Mouse (Mus musculus) lung, postnatal 0 days (tissue): ENCODE data around the gene Fam234a. TPM values are rescaled to one million over a fixed set of nuclear protein-coding genes. Genes with fewer than 3 reads are reported as not detected.

Experiments
- ATAC-seq: fragments of 200-750 bp; cut with Nextera tagmentation; 2 replicates; pipeline ENCODE4 v1.8.0; 2017; ENCODE audit warnings: moderate library complexity
- DNase-seq: peaks from one replicate; pipeline ENCODE4 v3.0.0-alpha.2; 2016; ENCODE audit warnings: low spot score
- H3K27ac ChIP-seq: fragments of 300-500 bp; sonication (generic); 2 replicates; pipeline ENCODE4 v1.5.1; 2014; ENCODE audit warnings: antibody characterized with exemption, mild to moderate bottlenecking, low read length, mixed read lengths
- H3K27me3 ChIP-seq: fragments of 300-500 bp; sonication (generic); replicated peaks from 2 replicates; pipeline ENCODE4 v1.6.1; 2014; ENCODE audit warnings: low read length, mixed read lengths; ENCODE audit not compliant: insufficient read depth
- H3K36me3 ChIP-seq: fragments of 300-500 bp; sonication (generic); 2 replicates; pipeline ENCODE4 v1.6.1; 2014; ENCODE audit warnings: low read length, mixed read lengths; ENCODE audit not compliant: insufficient read depth
- H3K4me1 ChIP-seq: fragments of 300-500 bp; sonication (generic); 2 replicates; pipeline ENCODE4 v1.6.1; 2014; ENCODE audit warnings: antibody characterized with exemption, low read depth, low read length, mixed read lengths; ENCODE audit not compliant: insufficient read depth
- H3K4me2 ChIP-seq: fragments of 300-500 bp; sonication (generic); replicated peaks from 2 replicates; pipeline ENCODE4 v1.6.1; 2014; ENCODE audit warnings: low read depth, mild to moderate bottlenecking, low read length, moderate library complexity, mixed read lengths
- H3K4me3 ChIP-seq: fragments of 300-500 bp; sonication (generic); 2 replicates; pipeline ENCODE4 v1.5.1; 2014; ENCODE audit warnings: low read depth, low read length
- H3K9ac ChIP-seq: fragments of 300-500 bp; sonication (generic); replicated peaks from 2 replicates; pipeline ENCODE4 v1.6.1; 2014; ENCODE audit warnings: low read depth, mild to moderate bottlenecking
- H3K9me3 ChIP-seq: fragments of 300-500 bp; sonication (generic); 2 replicates; pipeline ENCODE4 v1.6.1; 2016; ENCODE audit warnings: low read length, mixed read lengths
- CTCF ChIP-seq: IDR thresholded peaks from 2 replicates; pipeline ENCODE4 v1.5.1; 2016; ENCODE audit warnings: antibody characterized with exemption, mild to moderate bottlenecking
- EP300 ChIP-seq: IDR thresholded peaks from 2 replicates; pipeline ENCODE4 v1.6.1; 2016; ENCODE audit warnings: antibody characterized with exemption, mild to moderate bottlenecking, control low read depth
- WGBS: fragments of 180-500 bp; shearing (Covaris S2); extraction: QIAGEN DNeasy Blood & Tissue Kit; methylation state at CpG from one replicate; pipeline ENCODE4 v1.1.7; 2014; 5-methylcytosine and 5-hydroxymethylcytosine counted together
- polyA plus RNA-seq: library from polyadenylated mRNA; unstranded; fragments of >200 nt; fragmentation: Nextera tagmentation; extraction: Ambion mirVana; gene quantifications from 2 replicates; pipeline ENCODE4 v1.2.1, GENCODE M21; 2015

Fam234a gene
- polyA plus RNA-seq, 1 experiment from 2014 or later, result 71.2 TPM

DNA sequence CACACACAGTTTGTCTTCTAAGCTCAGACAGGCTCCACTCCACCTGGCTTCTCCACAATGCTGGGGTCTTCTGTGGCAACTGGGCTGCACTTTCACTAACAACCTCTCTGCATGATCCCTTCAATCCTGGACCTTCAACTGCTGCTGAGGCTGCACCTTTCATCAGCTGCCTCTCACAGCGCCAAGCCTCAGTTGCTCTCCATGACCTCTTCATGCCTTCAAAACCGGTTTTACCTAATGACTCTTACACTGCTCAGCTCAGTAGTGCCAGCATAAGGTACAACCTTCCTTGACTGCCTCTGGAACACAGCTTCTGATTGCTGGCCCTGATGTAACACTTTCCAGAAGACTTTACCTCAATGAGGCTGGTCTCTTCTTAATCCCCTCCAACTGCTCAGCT is 22.5 kb downstream of the Fam234a start:
- Histone ChIP-seq H3K4me1 (no peaks in the 10 kb centered on the region), H3K4me2 (no peak overlapping the region), H3K9me3 (no peaks in the 10 kb centered on the region), H3K4me3 (no peak overlapping the region), H3K9ac (no peak overlapping the region), H3K36me3 (no peaks in the 10 kb centered on the region), H3K27me3 (no peaks in the 10 kb centered on the region), H3K27ac (peak overlapping the region; percentile 20; the same call in 1 of the 2 replicates)
- peak; percentile 63 for DNase-seq
- TF ChIP-seq EP300 (no peak), CTCF (no peak)
- WGBS, result 44% methylated on average over 2 of the region's 2 CpGs
- ATAC-seq, result peak; percentile 48

- H3K36me3 ChIP-seq, result 0 out of 2 replicates have a peak, but pooled peaks cover 4% of the 10 kb centered on the region
- no peaks in the 10 kb centered on the region for H3K27me3 ChIP-seq
- TF ChIP-seq EP300, result no peak
- no peak for TF ChIP-seq CTCF
- H3K9me3 ChIP-seq, result no peaks in the 10 kb centered on the region
- H3K4me2 ChIP-seq, result no peak overlapping the region
- no peak overlapping the region for H3K27ac ChIP-seq
- ATAC-seq (no peak), DNase-seq (no peak)
- H3K4me3 ChIP-seq, result no peak overlapping the region
- H3K4me1 ChIP-seq, result no peaks in the 10 kb centered on the region
- WGBS, result 83% methylated on average over 11 of the region's 11 CpGs
- no peak overlapping the region for H3K9ac ChIP-seq
These were observed 31.4 kb downstream of the Fam234a start for GRCm38 (mm10) chr17:26212681-26213080.

DNA sequence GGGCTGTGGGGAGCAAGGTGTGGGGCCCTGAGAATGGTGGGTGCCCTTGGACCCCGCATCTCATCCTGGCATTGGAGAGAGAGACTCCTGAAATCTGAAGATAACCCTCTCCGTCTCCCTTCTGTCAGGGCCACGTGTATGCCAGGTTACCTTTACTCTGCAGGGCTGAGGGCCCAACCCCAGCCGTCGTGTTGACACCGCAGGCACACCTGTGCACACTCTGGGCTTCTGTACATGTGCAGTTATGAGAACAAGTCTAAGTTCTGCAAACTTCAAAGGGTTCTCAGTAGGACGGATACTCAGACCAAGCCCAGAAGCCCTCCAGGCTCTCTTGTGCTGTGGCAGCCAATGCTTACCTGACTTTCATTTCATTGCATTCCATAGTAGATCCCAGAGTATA is 31.8 kb downstream of the Fam234a start:
- Histone ChIP-seq H3K4me3 (no peak overlapping the region), H3K9me3 (no peaks in the 10 kb centered on the region), H3K4me1 (no peaks in the 10 kb centered on the region), H3K27ac (no peak overlapping the region), H3K4me2 (no peak overlapping the region), H3K9ac (no peak overlapping the region), H3K36me3 (0 out of 2 replicates have a peak, but pooled peaks cover 4% of the 10 kb centered on the region), H3K27me3 (no peaks in the 10 kb centered on the region)
- TF ChIP-seq CTCF, result no peak
- TF ChIP-seq EP300, result no peak
- ATAC-seq (no peak), DNase-seq (no peak)
- 76% methylated on average over 7 of the region's 7 CpGs for WGBS

DNA sequence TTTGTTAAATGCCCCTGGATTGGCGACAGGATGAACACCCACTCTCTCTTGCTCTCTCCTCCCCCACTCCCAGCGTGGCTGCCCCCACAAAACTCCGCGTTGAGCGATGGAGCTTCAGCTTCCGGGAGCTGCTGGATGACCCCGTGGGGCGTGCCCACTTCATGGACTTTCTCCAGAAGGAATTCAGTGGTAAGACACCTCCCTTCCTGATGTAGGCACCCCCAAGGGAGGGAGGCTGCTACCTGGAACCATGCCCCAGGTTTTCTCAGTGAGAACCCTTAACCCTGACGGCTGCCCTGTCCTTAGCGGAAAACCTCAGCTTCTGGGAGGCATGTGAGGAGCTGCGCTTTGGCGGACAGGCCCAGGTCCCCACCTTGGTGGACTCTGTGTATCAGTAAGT is 36.4 kb downstream of the Fam234a start, which contains the start of gene Arhgdig:
Gene Arhgdig (minus strand): TSS at position 101 of the 400 bp plus-strand sequence.
- no peak within 1 kb of the TSS for H3K4me2 ChIP-seq
- no peaks in the 10 kb centered on the region for H3K9me3 ChIP-seq
- DNase-seq (no peak), ATAC-seq (no peak)
- peaks cover 7% of the 10 kb centered on the region for H3K4me1 ChIP-seq
- H3K27ac ChIP-seq, result no peak within 1 kb of the TSS
- no peak within 1 kb of the TSS for H3K4me3 ChIP-seq
- no peaks in the 10 kb centered on the region for H3K27me3 ChIP-seq
- 83% methylated on average over 12 of the region's 12 CpGs for WGBS
- 0 out of 2 replicates have a peak, but pooled peaks cover 4% of the 10 kb centered on the region for H3K36me3 ChIP-seq
- no peak within 1 kb of the TSS for H3K9ac ChIP-seq
- no peak for TF ChIP-seq CTCF
- no peak for TF ChIP-seq EP300

DNA sequence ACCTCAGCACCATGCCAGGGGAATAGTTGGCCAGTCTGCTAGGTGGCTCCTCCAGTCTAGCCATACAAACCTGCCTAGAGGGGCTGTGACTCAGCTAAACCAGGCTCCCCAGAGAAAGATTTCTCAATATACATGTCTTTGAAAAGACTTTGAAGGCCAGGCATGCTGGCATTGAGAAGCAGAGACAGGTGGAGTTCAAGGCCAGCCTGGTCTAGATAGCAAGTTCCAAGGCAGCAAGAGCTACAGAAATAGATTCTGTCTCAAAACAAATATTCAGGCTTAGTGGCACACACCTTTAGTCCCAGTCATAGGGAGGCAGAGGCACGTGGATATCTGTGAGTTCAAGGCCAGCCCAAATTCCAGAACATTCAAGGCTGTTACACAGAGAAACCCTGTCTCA is 37.6 kb downstream of the Fam234a start:
- Histone ChIP-seq H3K36me3 (no peaks in the 10 kb centered on the region), H3K27ac (no peak overlapping the region), H3K4me1 (peaks cover 7% of the 10 kb centered on the region), H3K4me2 (no peak overlapping the region), H3K9ac (no peak overlapping the region), H3K27me3 (peaks cover 5% of the 10 kb centered on the region; the same call in 1 of the 2 replicates), H3K9me3 (no peaks in the 10 kb centered on the region), H3K4me3 (no peak overlapping the region)
- WGBS, result 43% methylated on average over 1 of the region's 1 CpGs
- ATAC-seq, result no peak
- no peak for TF ChIP-seq EP300
- no peak for TF ChIP-seq CTCF
- DNase-seq, result no peak

DNA sequence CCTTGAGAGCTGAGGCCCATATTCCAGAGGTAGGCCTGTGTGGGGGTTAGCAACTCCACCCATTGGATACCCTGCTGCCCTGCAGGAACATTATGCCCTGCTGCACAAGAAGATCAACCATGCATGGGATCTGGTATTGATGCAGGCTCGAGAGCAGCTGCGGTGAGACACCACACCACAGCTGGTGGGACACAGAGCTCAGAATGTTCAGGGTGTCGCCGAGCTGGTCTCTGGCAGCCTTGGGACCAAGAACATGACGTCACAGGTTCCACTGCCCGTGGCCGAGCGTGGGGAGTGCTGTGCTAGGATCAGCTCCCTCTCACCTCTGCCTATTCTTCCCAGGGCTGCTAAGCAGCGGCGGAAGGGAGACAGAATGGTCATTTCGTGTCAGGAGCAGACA is 39.3 kb downstream of the Fam234a start:
- no peak for DNase-seq
- Histone ChIP-seq H3K27ac (no peak overlapping the region), H3K9ac (no peak overlapping the region), H3K4me1 (peaks cover 10% of the 10 kb centered on the region), H3K4me2 (no peak overlapping the region), H3K27me3 (peaks cover 10% of the 10 kb centered on the region; the same call in 1 of the 2 replicates), H3K36me3 (no peaks in the 10 kb centered on the region), H3K4me3 (no peak overlapping the region), H3K9me3 (no peaks in the 10 kb centered on the region)
- TF ChIP-seq CTCF, result no peak
- TF ChIP-seq EP300, result no peak
- 39% methylated on average over 11 of the region's 11 CpGs for WGBS
- no peak for ATAC-seq

GRCm38 (mm10) chr17:26203321-26203811 is 40.7 kb downstream of the Fam234a start:
- Histone ChIP-seq H3K36me3 (no peaks in the 10 kb centered on the region), H3K9ac (no peak overlapping the region), H3K4me3 (peak overlapping the region; percentile 39), H3K9me3 (no peaks in the 10 kb centered on the region), H3K4me2 (peak overlapping the region; percentile 83), H3K27me3 (peaks cover 10% of the 10 kb centered on the region; the same call in 1 of the 2 replicates), H3K4me1 (peaks cover 10% of the 10 kb centered on the region), H3K27ac (no peak overlapping the region)
- DNase-seq (peak; percentile 32), ATAC-seq (peak; percentile 29)
- TF ChIP-seq EP300, result no peak
- no peak for TF ChIP-seq CTCF
- WGBS, result 2% methylated on average over 30 of the region's 30 CpGs
